Mouse (Mus musculus) central nervous system, embryonic 14 days (tissue): ENCODE results near the gene Omt2a. TPM values are rescaled to one million over a fixed set of nuclear protein-coding genes. Genes with fewer than 3 reads are reported as not detected.

Source experiments
- polyA plus RNA-seq: library from polyadenylated mRNA; depleted of rRNA; stranded (reverse); fragments of >200 nt; gene quantifications from 2 replicates; pipeline ENCODE4 v1.2.3, GENCODE M21; 2012; rRNA removed

Omt2a gene
- polyA plus RNA-seq = not detected in 2 replicates

GRCm38 (mm10) chr9:78314696-78315095, at the start of gene Omt2a:
Gene Omt2a (minus strand): TSS chr9:78314796.

GRCm38 (mm10) chr9:78355611-78356010, 41.0 kb upstream of the Omt2a start, which contains the start of gene Gsta2:
Gene Gsta2 (minus strand): TSS chr9:78355788.

GRCm38 (mm10) chr9:78327289-78327688, 12.7 kb upstream of the Omt2a start, which contains the start of gene Omt2b:
Gene Omt2b (plus strand): TSS chr9:78327589.

GRCm38 (mm10) chr9:78289723-78290122, 24.9 kb downstream of the Omt2a start, which contains the start of gene Gm10639:
Gene Gm10639 (plus strand): TSS chr9:78289923.

Other genes with a start within 250 kb of the Omt2a start
- gene Fbxo9, start 205.7 kb downstream of the Omt2a start, polyA plus RNA-seq = 64.4 and 67.6 TPM in 2 replicates
- gene Ick, start 205.6 kb downstream of the Omt2a start, polyA plus RNA-seq = 35.5 and 37.3 TPM in 2 replicates
- gene Gsta4, start 132.0 kb downstream of the Omt2a start, polyA plus RNA-seq = 19.0 and 26.6 TPM in 2 replicates
- gene Gsta1, start 84.1 kb downstream of the Omt2a start, polyA plus RNA-seq = 0.15 TPM in 1 of 2 replicates, not detected in the other
- gene Gm3776, start 57.7 kb downstream of the Omt2a start, polyA plus RNA-seq = not detected in 2 replicates
- not detected in 2 replicates for gene Gm10639, start 24.9 kb downstream of the Omt2a start, polyA plus RNA-seq
- gene Omt2b, start 12.8 kb upstream of the Omt2a start, polyA plus RNA-seq = not detected in 2 replicates
- 0.45 TPM in 1 of 2 replicates, not detected in the other for gene Gsta2, start 41.0 kb upstream of the Omt2a start, polyA plus RNA-seq
- 2.7 and 3.9 TPM in 2 replicates for gene Dppa5a, start 53.4 kb upstream of the Omt2a start, polyA plus RNA-seq
- 4.0 and 4.2 TPM in 2 replicates for gene Ooep, start 63.9 kb upstream of the Omt2a start, polyA plus RNA-seq
- 0.45 and 0.70 TPM in 2 replicates for gene Ddx43, start 81.0 kb upstream of the Omt2a start, polyA plus RNA-seq
- 1.0 and 1.4 TPM in 2 replicates for gene Cgas, start 128.4 kb upstream of the Omt2a start, polyA plus RNA-seq
- 22.5 and 24.9 TPM in 2 replicates for gene Mto1, start 133.4 kb upstream of the Omt2a start, polyA plus RNA-seq
- 0.36 and 0.55 TPM in 2 replicates for gene Gm17324, start 134.0 kb upstream of the Omt2a start, polyA plus RNA-seq
- gene Eef1a1, start 174.4 kb upstream of the Omt2a start, polyA plus RNA-seq = 7,481 and 7,611 TPM in 2 replicates